8 mouse cellular contexts compared by ENCODE assay signal in genomic region chr10:80116927-80117691, GRCm38 (mm10). TPM values are rescaled to one million over a fixed set of nuclear protein-coding genes. Genes with fewer than 3 reads are reported as not detected.
DNase-seq lines count a peak whose midpoint lies in the region; ATAC-seq and TF ChIP-seq lines count a peak whose summit lies in the region.

No protein-coding gene starts in this region.

- H3K4me2 ChIP-seq in kidney, embryonic 14.5 days (replicated peaks; ENCODE audit: low read depth, low read length), result peak overlapping the region; percentile 97
- peak overlapping the region; percentile 95 for H3K4me2 ChIP-seq in stomach, embryonic 15.5 days

- TF ChIP-seq CTCF in testis, adult 2 months (IDR thresholded peaks at IDR 0.05; ENCODE audit: control insufficient read depth, insufficient read depth, insufficient replicate concordance, low read depth, low read length), result no peak
- peak; percentile 33; the same call in 1 of the 2 replicates for TF ChIP-seq CTCF in heart, adult 2 months (IDR thresholded peaks at IDR 0.05)

- no peak for ATAC-seq in kidney, embryonic 14.5 days (ENCODE audit: low FRiP score, low TSS enrichment)
- ATAC-seq in stomach, embryonic 15.5 days (ENCODE audit: insufficient read depth, low FRiP score, low read depth), result no peak

- 0 out of 2 replicates have a peak, but pooled peaks have one; percentile 11 for TF ChIP-seq POLR2A in testis, adult 2 months (IDR thresholded peaks at IDR 0.05; ENCODE audit: control insufficient read depth, low read depth, low read length)
- TF ChIP-seq POLR2A in heart, adult 2 months (IDR thresholded peaks at IDR 0.05; ENCODE audit: insufficient read depth, low read depth, low read length), result peak; percentile 66

- H3K4me3 ChIP-seq in testis, adult 2 months (ENCODE audit: control insufficient read depth, low read depth, low read length), result peak overlapping the region; percentile 79
- peak overlapping the region; percentile 94 for H3K4me3 ChIP-seq in heart, adult 2 months
- peak overlapping the region; percentile 93 for H3K4me3 ChIP-seq in kidney, embryonic 14.5 days (ENCODE audit: low read length)
- peak overlapping the region; percentile 95 for H3K4me3 ChIP-seq in stomach, embryonic 15.5 days (replicated peaks)

- no peaks in the 10 kb centered on the region for H3K9me3 ChIP-seq in kidney, embryonic 14.5 days (ENCODE audit: control insufficient read depth, low read length)
- H3K9me3 ChIP-seq in stomach, embryonic 15.5 days, result no peaks in the 10 kb centered on the region

- H3K36me3 ChIP-seq in testis, adult 2 months (ENCODE audit: control insufficient read depth, insufficient read depth, low read length), result no peaks in the 10 kb centered on the region; the same call in none of the 2 replicates
- peaks cover 7% of the 10 kb centered on the region; the same call in 1 of the 2 replicates for H3K36me3 ChIP-seq in heart, adult 2 months (ENCODE audit: control insufficient read depth, insufficient read depth, low read length)
- H3K36me3 ChIP-seq in kidney, embryonic 14.5 days (ENCODE audit: control insufficient read depth, insufficient read depth, low read length), result peaks cover 28% of the 10 kb centered on the region
- peaks cover 16% of the 10 kb centered on the region; the same call in 1 of the 2 replicates for H3K36me3 ChIP-seq in stomach, embryonic 15.5 days

- no peak for DNase-seq in testis, postnatal 10 days (ENCODE audit: low spot score)
- DNase-seq in embryo, embryonic 11 days, result peak; percentile 40
- DNase-seq in heart, adult 2 months, result peak; percentile 79 to 84
- peak; percentile 64 to 73 for DNase-seq in lung, postnatal 4 days
- no peak for DNase-seq in layer of hippocampus, adult 18-20 months (ENCODE audit: low spot score in 2 of 2)

- H3K4me1 ChIP-seq in testis, adult 2 months (ENCODE audit: control insufficient read depth, insufficient read depth, low read length), result peaks cover 23% of the 10 kb centered on the region
- peaks cover 21% of the 10 kb centered on the region for H3K4me1 ChIP-seq in heart, adult 2 months (ENCODE audit: control insufficient read depth, insufficient read depth, low read length)
- H3K4me1 ChIP-seq in kidney, embryonic 14.5 days (ENCODE audit: control insufficient read depth, insufficient read depth, low read length), result peaks cover 22% of the 10 kb centered on the region
- H3K4me1 ChIP-seq in stomach, embryonic 15.5 days, result peaks cover 39% of the 10 kb centered on the region

- H3K9ac ChIP-seq in heart, adult 2 months (ENCODE audit: low read depth, low read length), result peak overlapping the region; percentile 90
- peak overlapping the region; percentile 92 for H3K9ac ChIP-seq in kidney, embryonic 14.5 days (ENCODE audit: low read depth, low read length)
- peak overlapping the region; percentile 86 for H3K9ac ChIP-seq in stomach, embryonic 15.5 days

- peak; percentile 33; the same call in 1 of the 2 replicates for TF ChIP-seq EP300 in heart, adult 2 months (IDR thresholded peaks at IDR 0.05; ENCODE audit: insufficient read depth, low read depth, low read length)

- H3K27ac ChIP-seq in testis, adult 2 months (ENCODE audit: control insufficient read depth, insufficient read depth, low read depth, low read length), result peak overlapping the region; percentile 76
- peak overlapping the region; percentile 95 for H3K27ac ChIP-seq in heart, adult 2 months
- H3K27ac ChIP-seq in kidney, embryonic 14.5 days (ENCODE audit: low read depth, low read length), result no peak overlapping the region
- peak overlapping the region; percentile 87 for H3K27ac ChIP-seq in stomach, embryonic 15.5 days

- 1% methylated on average over 30 of the region's 30 CpGs for WGBS in heart, adult 2 months
- 4% methylated on average over 30 of the region's 30 CpGs for WGBS in kidney, embryonic 14.5 days
- 2% methylated on average over 30 of the region's 30 CpGs for WGBS in stomach, embryonic 15.5 days

- intact Hi-C loops in heart, adult 2 months (cut with DNase I), result loop anchor here (2.0 kb wide), 1 partner anchor 24 kb away; the partner anchor contains the start of gene Cbarp

- H3K79me2 ChIP-seq in heart, adult 2 months (replicated peaks; ENCODE audit: control insufficient read depth, insufficient read depth, low read length), result peaks cover 12% of the 10 kb centered on the region

- H3K27me3 ChIP-seq in testis, adult 2 months (ENCODE audit: control insufficient read depth, insufficient read depth, low read length), result no peaks in the 10 kb centered on the region
- H3K27me3 ChIP-seq in heart, adult 2 months (ENCODE audit: control insufficient read depth, insufficient read depth, low read length), result no peaks in the 10 kb centered on the region
- no peaks in the 10 kb centered on the region for H3K27me3 ChIP-seq in kidney, embryonic 14.5 days (ENCODE audit: control insufficient read depth, insufficient read depth, low read length)
- H3K27me3 ChIP-seq in stomach, embryonic 15.5 days (replicated peaks), result no peaks in the 10 kb centered on the region

RNA-seq across cellular contexts. Expression of gene Stk11, which starts 1.5 kb away (rescaled TPM):
- polyA plus RNA-seq in testis, adult 2 months (2012; rRNA removed), result 215 and 222 TPM in 2 replicates
- total RNA-seq in heart, adult 2 months (2021), result 100 to 1,000 TPM; 140 to 161 TPM
- 127 and 144 TPM in 2 replicates for polyA plus RNA-seq in heart, adult 2 months (2012; rRNA removed)
- polyA plus RNA-seq in kidney, embryonic 14.5 days (2014; fragmentation: Nextera tagmentation; extraction: Ambion mirVana), result 26.6 and 42.0 TPM in 2 replicates
- 16.9 and 19.2 TPM in 2 replicates for polyA plus RNA-seq in stomach, embryonic 15.5 days (2015; fragmentation: Nextera tagmentation; extraction: Ambion mirVana)
- 100 to 1,000 TPM; 101 to 102 TPM for total RNA-seq in layer of hippocampus, adult 18-20 months (2021)

RNA-seq across cellular contexts. Expression of gene Sbno2, which starts 11.7 kb away (rescaled TPM):
- 13.9 and 14.0 TPM in 2 replicates for polyA plus RNA-seq in testis, adult 2 months (2012; rRNA removed)
- total RNA-seq in heart, adult 2 months (2021), result 10 to 100 TPM; 10.6 to 11.2 TPM
- polyA plus RNA-seq in heart, adult 2 months (2012; rRNA removed), result 16.9 and 18.0 TPM in 2 replicates
- 10.6 and 14.8 TPM in 2 replicates for polyA plus RNA-seq in kidney, embryonic 14.5 days (2014; fragmentation: Nextera tagmentation; extraction: Ambion mirVana)
- polyA plus RNA-seq in stomach, embryonic 15.5 days (2015; fragmentation: Nextera tagmentation; extraction: Ambion mirVana), result 14.8 and 15.9 TPM in 2 replicates
- total RNA-seq in layer of hippocampus, adult 18-20 months (2021), result 10 to 100 TPM; 16.3 to 16.9 TPM

RNA-seq across cellular contexts. Expression of gene Atp5d, which starts 21.3 kb away (rescaled TPM):
- polyA plus RNA-seq in testis, adult 2 months (2012; rRNA removed), result 241 and 347 TPM in 2 replicates
- total RNA-seq in heart, adult 2 months (2021), result 1,000 to 10,000 TPM; 1,015 to 1,150 TPM
- polyA plus RNA-seq in heart, adult 2 months (2012; rRNA removed), result 1,139 and 1,938 TPM in 2 replicates
- 519 and 582 TPM in 2 replicates for polyA plus RNA-seq in kidney, embryonic 14.5 days (2014; fragmentation: Nextera tagmentation; extraction: Ambion mirVana)
- 544 and 602 TPM in 2 replicates for polyA plus RNA-seq in stomach, embryonic 15.5 days (2015; fragmentation: Nextera tagmentation; extraction: Ambion mirVana)
- total RNA-seq in layer of hippocampus, adult 18-20 months (2021), result 100 to 1,000 TPM; 354 to 359 TPM

RNA-seq across cellular contexts. Expression of gene Cbarp, which starts 23.5 kb away (rescaled TPM):
- 3.8 and 5.1 TPM in 2 replicates for polyA plus RNA-seq in testis, adult 2 months (2012; rRNA removed)
- 1 to 10 TPM; 3.9 to 4.9 TPM for total RNA-seq in heart, adult 2 months (2021)
- polyA plus RNA-seq in heart, adult 2 months (2012; rRNA removed), result 3.0 and 4.3 TPM in 2 replicates
- polyA plus RNA-seq in kidney, embryonic 14.5 days (2014; fragmentation: Nextera tagmentation; extraction: Ambion mirVana), result 8.1 and 8.4 TPM in 2 replicates
- 5.1 and 6.7 TPM in 2 replicates for polyA plus RNA-seq in stomach, embryonic 15.5 days (2015; fragmentation: Nextera tagmentation; extraction: Ambion mirVana)
- total RNA-seq in layer of hippocampus, adult 18-20 months (2021), result 100 to 1,000 TPM; 362 to 363 TPM

RNA-seq across cellular contexts. Expression of gene Midn, which starts 31.0 kb away (rescaled TPM):
- 70.1 and 79.2 TPM in 2 replicates for polyA plus RNA-seq in testis, adult 2 months (2012; rRNA removed)
- total RNA-seq in heart, adult 2 months (2021), result 100 to 1,000 TPM in 1 of 2 experiments, 10 to 100 TPM in 1; 96.2 to 102 TPM
- 50.1 and 74.5 TPM in 2 replicates for polyA plus RNA-seq in heart, adult 2 months (2012; rRNA removed)
- 42.3 and 46.2 TPM in 2 replicates for polyA plus RNA-seq in kidney, embryonic 14.5 days (2014; fragmentation: Nextera tagmentation; extraction: Ambion mirVana)
- 16.0 and 19.8 TPM in 2 replicates for polyA plus RNA-seq in stomach, embryonic 15.5 days (2015; fragmentation: Nextera tagmentation; extraction: Ambion mirVana)
- 10 to 100 TPM; 59.4 to 68.4 TPM for total RNA-seq in layer of hippocampus, adult 18-20 months (2021)

Comparison
In these comparisons a context has a peak if more than half of its experiments do, and no peak if none do; other contexts are left out.
1. DNase-seq: peak in embryo, embryonic 11 days (single experiment), heart, adult 2 months (2 of 2) and lung, postnatal 4 days (2 of 2); none in testis, postnatal 10 days (single experiment) and layer of hippocampus, adult 18-20 months (0 of 2).
2. Peak in every context shown above with its lines, with median percentiles within 50 percentile points of each other: H3K4me3 ChIP-seq and H3K9ac ChIP-seq.